Mouse (Mus musculus) adrenal gland, adult 18-20 months (tissue): ENCODE measurements around the gene Bag2. TPM values are rescaled to one million over a fixed set of nuclear protein-coding genes. Genes with fewer than 3 reads are reported as not detected.

Source experiments
- total RNA-seq, 2 experiments: library from RNA; stranded (reverse); gene quantifications; 1 replicate in 1 of 2; 2 replicates in 1 of 2; pipeline ENCODE4 v1.2.3; 2021

The Bag2 gene
- total RNA-seq, 2 experiments from 2014 or later: 15.7 to 17.9 TPM

Other genes with a start within 250 kb of the Bag2 start
- 1 to 10 TPM; 3.7 to 4.9 TPM for gene Prim2, start 88.0 kb downstream of the Bag2 start, total RNA-seq
- 10 to 100 TPM in 1 of 2 experiments, 1 to 10 TPM in 1; 8.3 to 13.5 TPM for gene Rab23, start 37.9 kb downstream of the Bag2 start, total RNA-seq
- gene Zfp451, start 56.8 kb upstream of the Bag2 start, total RNA-seq: 10 to 100 TPM; 30.8 to 32.8 TPM
- 1 to 10 TPM in 1 of 2 experiments, under 1 TPM in 1; 0.83 to 1.2 TPM for gene Bend6, start 150.0 kb upstream of the Bag2 start, total RNA-seq
- 100 to 1,000 TPM; 123 to 171 TPM for gene Dst, start 150.4 kb upstream of the Bag2 start, total RNA-seq